Mouse (Mus musculus) cerebellum, adult 2 months (tissue): Measurements from ENCODE around the gene Smim24. TPM values are rescaled to one million over a fixed set of nuclear protein-coding genes. Genes with fewer than 3 reads are reported as not detected.

ENCODE experiments used
- DNase-seq, 2 experiments: peaks; one replicate each; pipeline ENCODE4 v3.0.0; 2021
- H3K27ac ChIP-seq: fragments of 200-500 bp; 2 replicates; pipeline ENCODE4 v1.5.1; 2012; ENCODE audit warnings: low read length, control low read depth, inconsistent platforms; ENCODE audit not compliant: insufficient read depth
- H3K27me3 ChIP-seq: fragments of 200-500 bp; 2 replicates; pipeline ENCODE4 v1.6.1; 2012; ENCODE audit warnings: inconsistent platforms, mild to moderate bottlenecking, low read length, moderate library complexity; ENCODE audit not compliant: control insufficient read depth, insufficient read depth
- H3K4me1 ChIP-seq: fragments of 200-500 bp; 2 replicates; pipeline ENCODE4 v1.6.1; 2011; ENCODE audit warnings: low read length; ENCODE audit not compliant: control insufficient read depth, insufficient read depth
- H3K4me3 ChIP-seq: fragments of 200-500 bp; replicated peaks from 2 replicates; pipeline ENCODE3; 2011; ENCODE audit warnings: mild to moderate bottlenecking, low read depth, low read length, control low read depth; ENCODE audit not compliant: insufficient read depth
- CTCF ChIP-seq: fragments of 200-500 bp; IDR thresholded peaks from 2 replicates; pipeline ENCODE4 v1.5.1; 2011; ENCODE audit warnings: low read depth, mild to moderate bottlenecking, control low read depth, low read length, moderate library complexity, borderline replicate concordance; ENCODE audit not compliant: insufficient read depth
- POLR2A ChIP-seq: fragments of 200-500 bp; IDR thresholded peaks from 2 replicates; pipeline ENCODE4 v1.6.1; 2011; ENCODE audit warnings: low read length, control low read depth, borderline replicate concordance; ENCODE audit not compliant: insufficient read depth
- WGBS: fragments of 180-500 bp; shearing (Covaris S2); methylation state at CpG from one replicate; pipeline ENCODE4 v1.1.7; 2018; 5-methylcytosine and 5-hydroxymethylcytosine counted together
- polyA plus RNA-seq: library from polyadenylated mRNA; depleted of rRNA; stranded (reverse); fragments of >200 nt; gene quantifications from 2 replicates; pipeline ENCODE4 v1.2.3, GENCODE M21; 2012

Gene Smim24
- polyA plus RNA-seq, 1 experiment, result 1.2 TPM

GRCm38 (mm10) chr10:81351678-81352291, 41.1 kb upstream of the Smim24 start:
- no peak for DNase-seq

GRCm38 (mm10) chr10:81354738-81355477, 37.9 kb upstream of the Smim24 start:
- no peak overlapping the region for H3K4me3 ChIP-seq
- WGBS, result 75% methylated on average over 9 of the region's 9 CpGs
- TF ChIP-seq POLR2A (no peak), CTCF (no peak)
- no peak overlapping the region for H3K27ac ChIP-seq
- peaks cover 17% of the 10 kb centered on the region for H3K4me1 ChIP-seq
- DNase-seq, result no peak
- H3K27me3 ChIP-seq, result no peaks in the 10 kb centered on the region

More at GRCm38 (mm10) chr10:81351678-81352291, 41.1 kb upstream of the Smim24 start:
- H3K27me3 ChIP-seq, result no peaks in the 10 kb centered on the region
- H3K27ac ChIP-seq, result no peak overlapping the region
- 30% methylated on average over 9 of the region's 9 CpGs for WGBS
- peaks cover 8% of the 10 kb centered on the region for H3K4me1 ChIP-seq
- TF ChIP-seq CTCF (no peak), POLR2A (no peak)
- H3K4me3 ChIP-seq, result no peak overlapping the region

GRCm38 (mm10) chr10:81355533-81355932, 37.3 kb upstream of the Smim24 start:
- 87% methylated on average over 4 of the region's 4 CpGs for WGBS
- Histone ChIP-seq H3K4me3 (no peak overlapping the region), H3K27ac (no peak overlapping the region), H3K27me3 (no peaks in the 10 kb centered on the region), H3K4me1 (peaks cover 20% of the 10 kb centered on the region)
- TF ChIP-seq CTCF (no peak), POLR2A (no peak)
- DNase-seq, result no peak

GRCm38 (mm10) chr10:81356352-81356990, 36.4 kb upstream of the Smim24 start:
- Histone ChIP-seq H3K27me3 (no peaks in the 10 kb centered on the region), H3K4me3 (no peak overlapping the region), H3K27ac (no peak overlapping the region), H3K4me1 (peaks cover 20% of the 10 kb centered on the region)
- 60% methylated on average over 12 of the region's 12 CpGs for WGBS
- DNase-seq, result no peak
- TF ChIP-seq POLR2A, result no peak
- no peak for TF ChIP-seq CTCF

GRCm38 (mm10) chr10:81356991-81357844, 35.6 kb upstream of the Smim24 start, which contains the start of gene Mfsd12:
Gene Mfsd12 (plus strand): TSS chr10:81357491.
- H3K27me3 ChIP-seq, result no peaks in the 10 kb centered on the region
- no peak for TF ChIP-seq CTCF
- peak; percentile 58 for TF ChIP-seq POLR2A
- WGBS, result 2% methylated on average over 79 of the region's 79 CpGs
- peak within 1 kb of the TSS; percentile 82 for H3K4me3 ChIP-seq
- no peak within 1 kb of the TSS for H3K27ac ChIP-seq
- DNase-seq, result peak; percentile 92
- H3K4me1 ChIP-seq, result peaks cover 20% of the 10 kb centered on the region

- peak overlapping the region; percentile 82 for H3K4me3 ChIP-seq
- 12% methylated on average over 4 of the region's 4 CpGs for WGBS
- H3K27ac ChIP-seq, result no peak overlapping the region
- H3K4me1 ChIP-seq, result peaks cover 20% of the 10 kb centered on the region
- TF ChIP-seq CTCF, result no peak
- no peak for TF ChIP-seq POLR2A
- no peak for DNase-seq
- H3K27me3 ChIP-seq, result no peaks in the 10 kb centered on the region
These were observed 34.6 kb upstream of the Smim24 start for GRCm38 (mm10) chr10:81358209-81358608.

GRCm38 (mm10) chr10:81358841-81359240, 34.0 kb upstream of the Smim24 start:
- H3K27ac ChIP-seq, result no peak overlapping the region
- peak overlapping the region; percentile 82 for H3K4me3 ChIP-seq
- peaks cover 20% of the 10 kb centered on the region for H3K4me1 ChIP-seq
- DNase-seq, result no peak
- H3K27me3 ChIP-seq, result no peaks in the 10 kb centered on the region
- TF ChIP-seq CTCF (no peak), POLR2A (no peak)
- WGBS, result 75% methylated on average over 1 of the region's 1 CpGs
